Comparison of ENCODE assay signal across 16 mouse cellular contexts in the genomic region with DNA sequence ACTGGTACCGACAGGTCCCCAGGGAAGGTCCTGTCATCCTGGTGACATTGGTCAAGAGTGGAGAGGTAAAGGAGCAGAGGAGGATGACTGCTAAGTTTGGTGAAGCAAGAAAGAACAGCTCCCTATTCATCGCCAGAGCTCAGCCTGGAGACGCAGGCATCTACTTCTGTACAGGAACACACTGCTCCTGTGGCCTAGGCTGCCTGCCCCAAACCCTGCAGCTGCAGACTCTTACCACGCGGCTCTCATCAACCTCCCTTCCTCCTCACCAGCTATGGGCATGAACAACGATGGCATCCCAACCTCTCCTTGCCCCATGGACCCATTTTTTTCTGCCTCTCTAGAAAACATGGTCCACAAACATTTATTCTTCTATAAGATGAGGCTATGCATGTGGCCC.
DNase-seq lines count a peak whose midpoint lies in the region.
"Had no signal": no experiment of that assay in that cellular context is flagged by ENCODE, and none has a peak within 500 bp of the region (broad histone marks: within the 10 kb centered on the region; RNA-seq: fewer than 3 reads in every experiment).

No protein-coding gene starts in this region.

- peak; percentile 14 to 16 for DNase-seq in thymus, adult 18-20 months
- peak; percentile 14 to 26 for DNase-seq in thymus, postnatal 10 days (ENCODE audit: low spot score in 2 of 2)
- peak; percentile 29 to 52 for DNase-seq in thymus, postnatal 36 days
- DNase-seq in frontal cortex, adult 2 months (ENCODE audit: extremely low spot score in 1 of 2, low spot score in 1 of 2), result no peak
- DNase-seq in cerebellum, adult 18-20 months, result no peak
- DNase-seq in gastrocnemius, adult 18-20 months (ENCODE audit: low spot score), result no peak
- DNase-seq: adrenal gland, adult 2 months; adrenal gland, postnatal 25 days; cerebellum, adult 11-12 months; cerebellum, adult 9-10 months; cerebellum, postnatal 14 days; gastrocnemius, adult 2 months; gastrocnemius, postnatal 14 days; heart, adult 11 months; heart, postnatal 10 days; heart, postnatal 36 days had no signal

Comparison
In these comparisons a context has a peak if more than half of its experiments do, and no peak if none do; other contexts are left out.
1. DNase-seq: peak in thymus, adult 18-20 months (2 of 2), thymus, postnatal 10 days (2 of 2) and thymus, postnatal 36 days (2 of 2); none in frontal cortex, adult 2 months (0 of 2), cerebellum, adult 18-20 months (0 of 2) and gastrocnemius, adult 18-20 months (single experiment).